Mouse (Mus musculus): ENCODE data around the gene Mamdc4. TPM values are rescaled to one million over a fixed set of nuclear protein-coding genes. Genes with fewer than 3 reads are reported as not detected.

Gene Mamdc4
- total RNA-seq (2021): 1 to 10 TPM in 1 of 2 experiments, under 1 TPM in 1; 0.65 to 2.5 TPM

DNA sequence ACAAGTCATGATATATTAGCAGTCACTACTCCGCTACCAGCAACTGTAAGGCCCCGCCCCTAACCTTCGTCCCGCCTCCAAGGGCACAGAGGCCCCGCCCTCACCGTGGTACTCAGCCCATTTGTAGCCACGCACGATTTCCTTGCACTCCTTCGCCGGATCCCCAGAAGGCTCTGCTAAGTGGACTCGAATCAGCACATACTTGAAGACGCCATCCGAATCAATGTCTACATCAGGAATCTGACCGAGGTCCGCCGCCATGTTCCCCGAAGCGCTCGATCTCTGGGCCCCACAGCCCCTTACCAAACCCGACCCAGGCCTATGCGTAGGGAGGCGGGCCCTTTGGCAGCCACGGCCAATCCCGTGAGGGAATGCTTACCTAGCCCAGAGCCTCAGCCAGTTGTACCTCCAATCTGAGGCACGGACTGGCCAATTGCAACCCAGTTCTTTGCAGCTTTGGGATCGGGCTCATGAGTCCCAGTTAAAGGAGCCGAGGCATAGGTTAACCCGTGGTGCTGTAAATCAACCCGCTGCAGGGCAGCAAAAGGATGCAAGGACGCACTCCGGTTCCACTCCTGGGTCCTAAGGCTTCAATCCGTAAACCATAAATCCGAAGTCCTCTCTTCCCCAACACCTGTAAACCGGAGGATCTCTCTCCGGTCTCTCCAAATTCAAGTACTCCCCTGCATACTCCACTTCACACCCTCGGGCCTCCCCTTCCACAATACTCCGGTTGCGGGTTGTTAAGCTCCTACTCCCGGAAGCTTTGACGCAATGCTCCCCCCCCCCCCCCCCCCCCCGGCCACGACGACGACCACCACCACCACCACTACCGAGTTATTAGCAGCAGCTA lies at the start of gene Mamdc4, which contains the start of gene Phpt1:
TSS of gene Mamdc4 (minus strand) at position 267 of the 853 bp plus-strand sequence.
TSS of gene Phpt1 (minus strand) at position 646 of the 853 bp plus-strand sequence.
- intact Hi-C loops (cut with DNase I): no loop called here
- DNase-seq: peak; percentile 96 to 98

DNA sequence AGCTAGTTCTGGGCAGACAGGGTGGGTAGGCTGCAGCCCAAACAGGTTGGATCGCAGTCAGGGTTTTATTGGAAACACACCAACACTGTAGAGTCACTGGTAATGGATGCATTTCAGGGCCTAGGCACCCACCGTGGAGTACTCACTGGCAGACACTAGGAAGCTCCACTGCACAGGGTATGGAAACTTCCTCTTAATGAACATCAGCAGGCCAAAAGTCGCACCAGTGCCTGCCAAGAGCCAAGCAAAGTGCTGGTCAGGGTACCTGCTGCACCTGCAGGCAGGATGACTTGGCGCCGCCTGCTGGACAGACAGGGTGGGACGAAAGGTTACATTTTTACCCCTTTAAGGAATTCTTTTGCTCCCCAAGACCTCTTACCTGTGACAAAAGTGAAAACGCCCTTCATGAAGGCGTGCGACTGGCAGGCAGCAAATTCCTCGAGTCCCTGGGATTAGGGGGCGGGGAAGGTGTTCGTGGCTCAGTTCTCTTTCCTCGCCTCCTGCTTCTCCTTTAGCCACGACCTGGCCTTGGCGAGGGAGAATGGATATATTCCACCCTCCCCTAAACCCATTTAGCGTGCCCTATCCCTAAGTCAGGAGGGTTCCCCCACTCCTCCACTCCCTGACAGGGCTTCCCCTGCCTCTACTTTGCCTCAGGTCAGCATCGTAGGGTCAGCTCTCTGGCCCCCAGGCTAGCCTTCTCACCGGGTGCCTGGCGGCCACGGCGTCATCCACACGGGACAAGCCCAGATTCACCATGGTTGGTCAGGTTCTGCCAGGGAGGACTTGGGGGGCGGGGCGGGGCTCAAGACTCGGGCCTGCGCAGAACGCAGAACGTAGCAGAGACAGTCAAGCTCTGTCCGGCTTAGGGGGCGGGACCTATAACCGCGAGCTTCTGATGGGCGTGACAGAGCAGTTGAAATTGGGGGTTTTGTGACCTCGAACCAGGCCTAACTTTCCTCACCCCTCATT lies 46.9 kb upstream of the Mamdc4 start, which contains the start of gene Tmem141:
TSS of gene Tmem141 (minus strand) at position 777 of the 972 bp plus-strand sequence.
- intact Hi-C loops (cut with DNase I): no loop called here
- peak; percentile 80 to 84 for DNase-seq

DNA sequence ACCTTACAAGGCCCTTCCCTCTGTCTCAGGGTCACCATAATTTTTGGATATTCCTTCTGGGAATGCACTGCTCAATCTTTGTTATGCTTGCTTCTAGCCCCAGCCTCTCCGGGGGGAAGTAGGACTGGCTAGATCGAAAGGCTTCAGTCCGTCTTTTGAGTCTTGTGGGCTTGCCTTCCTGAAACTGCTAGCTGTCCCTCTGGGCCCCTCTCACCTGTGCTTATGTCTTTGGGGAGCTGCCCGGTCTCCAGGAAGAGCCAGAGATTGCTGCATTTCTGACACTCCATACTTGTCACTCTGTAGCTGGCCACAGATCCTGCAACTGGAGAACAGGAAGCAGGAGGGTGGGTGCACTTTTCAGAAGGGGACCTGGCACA lies 46.2 kb upstream of the Mamdc4 start:
- intact Hi-C loops (cut with DNase I): no loop called here
- no peak for DNase-seq

DNA sequence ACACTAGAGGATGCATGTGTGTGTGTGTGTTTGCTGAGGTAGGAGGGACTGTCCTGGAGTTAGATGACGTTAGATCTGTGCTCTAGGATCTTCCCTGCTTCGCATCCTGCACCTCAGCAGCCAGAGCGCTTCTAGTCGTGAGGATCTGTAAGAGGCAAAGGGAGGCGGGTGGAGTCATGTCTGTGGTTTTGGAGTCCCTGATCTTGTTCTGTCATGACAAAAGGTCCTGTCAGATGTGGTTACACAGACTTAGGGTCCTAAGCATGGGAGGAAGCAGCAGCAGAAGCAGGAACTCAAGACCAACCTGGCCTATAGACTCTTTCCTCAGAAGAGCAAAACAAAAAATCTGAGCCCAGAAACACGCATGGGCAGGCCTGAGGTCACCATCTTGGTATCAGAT lies 45.7 kb upstream of the Mamdc4 start:
- intact Hi-C loops (cut with DNase I): no loop called here
- DNase-seq: no peak

DNA sequence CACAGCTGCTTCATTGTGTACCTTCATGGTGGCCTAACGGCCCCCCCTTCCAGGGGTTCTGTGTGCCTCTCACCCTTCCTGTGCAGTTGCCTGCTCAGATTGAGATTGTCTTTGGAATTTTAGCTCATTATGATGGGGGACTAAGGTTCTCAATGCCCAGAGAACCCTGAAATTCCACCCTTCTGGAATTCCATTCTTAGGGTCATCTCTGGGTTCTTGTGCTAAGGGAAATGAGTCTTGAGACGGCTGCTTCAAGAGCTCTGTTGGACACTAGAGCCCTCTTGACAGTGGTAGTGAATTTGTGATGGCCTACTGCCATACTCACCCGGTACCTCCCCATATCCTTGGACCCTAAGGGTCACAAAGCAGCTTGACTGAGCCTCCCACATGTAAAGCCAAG lies 42.9 kb upstream of the Mamdc4 start, which contains the start of gene Ccdc183:
TSS of gene Ccdc183 (minus strand) at position 101 of the 400 bp plus-strand sequence.
- intact Hi-C loops (cut with DNase I): no loop called here
- DNase-seq: no peak

DNA sequence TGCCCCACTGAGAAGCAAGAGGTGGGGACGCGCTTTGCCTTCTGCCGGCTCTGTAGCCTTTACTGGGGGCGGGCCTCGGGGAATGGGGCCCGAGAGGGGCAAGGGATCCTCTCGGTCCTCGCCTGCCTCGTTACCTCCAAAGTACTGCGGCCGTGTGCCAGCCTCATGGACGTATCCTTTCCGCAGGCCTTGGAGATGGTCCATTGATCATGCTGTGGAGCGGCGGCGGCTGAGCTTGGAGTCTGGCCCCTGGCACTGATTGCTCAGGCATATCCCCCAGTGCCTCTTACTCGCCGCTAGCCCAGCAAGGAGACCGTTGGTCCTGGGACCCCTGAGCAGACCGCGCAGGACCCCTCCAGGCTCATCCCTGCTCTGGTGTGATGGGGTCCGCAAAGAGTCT lies 41.8 kb upstream of the Mamdc4 start:
- intact Hi-C loops (cut with DNase I): no loop called here
- no peak for DNase-seq

DNA sequence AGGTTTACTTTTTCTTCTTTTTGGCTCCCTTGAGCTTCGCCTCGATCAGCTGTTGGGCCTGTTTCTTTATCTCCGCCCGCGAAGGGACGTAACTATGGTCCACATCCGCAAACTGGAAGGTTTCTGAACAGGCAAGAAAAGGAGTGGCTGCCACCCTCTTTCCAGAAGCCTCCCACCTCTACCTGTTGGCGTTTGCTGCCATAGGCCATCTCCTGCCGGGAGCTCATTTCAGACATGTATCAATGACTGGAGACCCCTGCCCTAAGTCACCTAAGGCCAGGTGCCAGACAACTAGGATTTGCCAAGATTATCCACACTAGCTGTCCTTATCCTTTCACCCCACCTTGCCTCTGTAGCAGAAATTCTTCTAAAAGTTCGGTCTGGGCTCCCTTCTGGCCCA lies 34.0 kb upstream of the Mamdc4 start:
- no peak for DNase-seq
- intact Hi-C loops (cut with DNase I): no loop called here

DNA sequence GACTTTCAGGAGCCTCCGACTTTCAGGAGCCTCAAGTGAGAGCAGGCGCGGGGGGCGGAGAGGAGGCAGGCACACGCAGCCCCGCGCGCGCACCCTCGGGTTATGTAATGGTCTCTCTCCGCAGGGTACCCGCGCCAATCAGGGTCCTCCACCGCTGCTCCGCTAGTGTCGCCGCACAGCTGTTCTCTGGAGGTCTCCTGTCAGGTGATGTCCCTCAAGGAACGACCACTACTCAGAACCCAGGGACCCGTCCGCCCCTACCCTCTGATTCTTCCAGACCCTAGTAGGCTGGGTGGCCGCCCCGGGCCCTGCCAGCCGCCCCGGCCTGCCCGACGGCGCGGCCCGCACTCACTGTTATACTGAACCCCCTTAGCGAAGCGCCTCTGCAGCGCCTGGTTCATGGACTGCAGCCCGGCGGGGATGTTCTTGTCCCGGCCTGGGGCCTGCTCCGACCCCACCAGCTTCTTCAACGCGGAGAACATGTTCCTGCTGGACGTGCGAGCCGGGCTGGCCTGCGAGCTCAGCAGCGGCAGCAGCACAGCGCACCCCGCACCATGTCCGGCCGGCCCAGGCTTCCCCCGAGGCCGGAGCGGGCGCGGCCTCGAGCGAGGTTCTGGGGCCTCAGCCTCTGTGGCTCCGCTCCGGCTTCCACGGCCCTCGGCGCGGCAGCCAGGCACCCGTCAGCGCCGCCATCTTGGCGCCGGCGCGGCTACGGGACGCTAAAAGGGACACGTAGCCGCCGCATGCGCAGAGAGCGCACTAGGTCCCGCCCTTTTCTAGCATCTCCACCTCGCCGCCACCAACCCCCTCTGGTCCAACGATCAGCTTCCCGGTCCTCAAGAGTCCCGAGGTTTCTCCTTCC lies 33.3 kb upstream of the Mamdc4 start, which contains the start of gene Rabl6:
TSS of gene Rabl6 (minus strand) at position 761 of the 862 bp plus-strand sequence.
- intact Hi-C loops (cut with DNase I): no loop called here
- DNase-seq: peak; percentile 92

DNA sequence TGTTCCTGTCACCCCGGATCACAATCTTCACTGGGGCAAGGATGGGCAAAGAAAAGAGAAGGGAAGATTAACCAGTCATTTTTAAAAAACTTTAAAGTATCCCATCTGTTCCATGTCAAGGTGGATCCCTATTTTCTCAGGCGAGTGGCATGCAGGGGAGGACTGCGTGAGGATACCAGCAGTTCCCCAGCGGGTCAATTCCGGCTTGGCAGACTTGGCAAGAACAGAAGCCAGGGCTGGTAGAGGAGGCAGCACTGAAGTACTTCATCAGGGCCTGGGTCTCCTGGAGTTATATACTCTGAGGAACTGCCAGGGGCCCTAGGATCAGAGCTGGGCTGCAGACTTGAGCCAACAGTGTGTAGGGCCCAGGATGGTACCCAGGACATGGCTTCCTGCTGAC lies 27.9 kb upstream of the Mamdc4 start:
- intact Hi-C loops (cut with DNase I): no loop called here
- no peak for DNase-seq

DNA sequence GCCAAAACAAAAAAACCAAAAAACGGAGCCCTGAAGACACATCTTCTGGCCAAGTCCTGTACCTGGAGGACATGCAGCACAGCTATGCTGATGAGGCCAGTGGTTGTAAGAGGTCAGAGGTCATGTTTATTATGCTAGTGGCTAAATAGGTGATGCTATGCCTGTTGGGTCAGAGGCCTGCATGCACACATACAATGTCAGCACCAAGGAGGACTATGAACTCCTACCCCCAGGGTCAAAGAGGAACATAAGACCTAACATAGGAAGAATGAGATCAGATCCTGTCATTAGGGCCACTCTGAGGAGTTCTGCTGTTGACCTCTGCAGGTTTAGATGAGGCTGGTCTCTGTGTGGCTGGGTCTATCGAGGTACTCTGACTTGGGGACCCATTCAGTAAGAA lies 25.4 kb upstream of the Mamdc4 start:
- DNase-seq: no peak
- intact Hi-C loops (cut with DNase I): no loop called here

DNA sequence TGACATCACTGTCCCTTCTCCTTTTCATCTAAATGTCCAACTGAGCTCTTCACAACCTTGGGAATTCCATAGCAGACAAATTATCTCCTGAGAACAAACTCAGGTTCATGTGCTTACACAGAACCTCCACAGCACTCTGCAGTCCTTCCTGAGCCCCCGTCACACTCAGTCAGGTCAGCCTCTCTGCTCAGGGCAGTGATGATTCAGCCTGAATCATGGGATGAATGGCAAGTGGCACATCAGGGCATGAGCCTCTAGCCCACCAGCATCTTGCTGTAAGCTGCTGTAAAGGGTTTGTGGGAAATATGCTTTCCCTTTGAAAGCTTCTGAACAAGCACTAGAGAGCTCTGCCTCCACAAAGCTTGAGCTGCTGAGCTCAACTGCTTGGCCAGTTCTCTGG lies 24.1 kb upstream of the Mamdc4 start:
- no peak for DNase-seq
- intact Hi-C loops (cut with DNase I): no loop called here

DNA sequence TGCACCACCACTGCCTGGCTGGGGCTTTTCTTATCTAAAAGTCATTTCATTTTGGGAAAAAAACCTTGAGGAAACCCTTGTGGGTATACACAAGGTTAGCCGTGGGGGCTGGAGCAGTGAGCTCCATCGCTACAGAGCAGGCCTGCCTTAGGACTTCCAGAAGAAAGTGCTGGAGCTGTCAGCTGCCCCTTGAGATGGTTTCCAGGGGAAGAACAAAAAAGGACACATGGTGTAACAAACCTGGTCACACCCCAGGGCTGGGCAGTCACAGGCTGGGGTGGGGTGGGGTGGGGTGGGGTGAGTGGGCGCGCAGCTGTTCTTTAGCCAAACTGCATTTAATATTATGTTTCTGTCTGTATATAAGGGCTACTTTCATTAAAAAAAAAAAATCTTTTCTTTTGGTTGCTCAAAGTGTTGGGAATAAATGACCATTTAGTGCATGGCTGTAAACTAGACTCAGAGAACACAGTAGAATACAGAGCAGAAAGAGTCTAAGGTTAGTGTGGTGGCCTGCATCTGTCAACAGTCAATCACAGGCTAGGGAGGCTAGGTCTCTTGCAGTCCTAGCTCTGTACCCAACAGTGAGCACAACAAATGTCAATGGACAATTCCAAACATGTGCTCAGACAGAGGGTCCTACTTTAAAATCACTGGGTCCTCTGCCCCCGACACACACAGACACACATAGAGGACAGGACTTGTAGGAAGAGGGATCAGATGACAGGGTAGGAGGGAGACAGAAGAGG lies 22.3 kb upstream of the Mamdc4 start:
- DNase-seq: no peak
- intact Hi-C loops (cut with DNase I): no loop called here

DNA sequence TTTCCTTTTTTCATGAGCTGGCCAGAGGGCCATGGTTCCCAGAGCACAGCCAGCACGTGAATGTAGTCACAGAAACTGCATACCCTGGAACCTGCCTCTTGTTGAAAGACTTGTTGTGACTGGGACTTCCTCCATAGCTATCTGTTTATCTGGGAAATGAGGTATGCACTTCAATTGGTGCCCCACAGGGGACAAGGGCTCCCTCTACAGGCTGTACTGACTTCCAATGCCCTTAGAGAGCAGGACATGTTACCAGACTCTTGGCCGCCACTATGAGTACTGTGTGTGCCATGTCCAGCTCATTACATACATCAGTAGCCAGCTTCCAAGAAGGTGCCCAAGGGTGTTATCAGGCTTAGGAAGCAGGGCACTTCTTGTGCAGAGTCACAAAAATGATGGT lies 17.2 kb upstream of the Mamdc4 start:
- intact Hi-C loops (cut with DNase I): no loop called here
- no peak for DNase-seq

DNA sequence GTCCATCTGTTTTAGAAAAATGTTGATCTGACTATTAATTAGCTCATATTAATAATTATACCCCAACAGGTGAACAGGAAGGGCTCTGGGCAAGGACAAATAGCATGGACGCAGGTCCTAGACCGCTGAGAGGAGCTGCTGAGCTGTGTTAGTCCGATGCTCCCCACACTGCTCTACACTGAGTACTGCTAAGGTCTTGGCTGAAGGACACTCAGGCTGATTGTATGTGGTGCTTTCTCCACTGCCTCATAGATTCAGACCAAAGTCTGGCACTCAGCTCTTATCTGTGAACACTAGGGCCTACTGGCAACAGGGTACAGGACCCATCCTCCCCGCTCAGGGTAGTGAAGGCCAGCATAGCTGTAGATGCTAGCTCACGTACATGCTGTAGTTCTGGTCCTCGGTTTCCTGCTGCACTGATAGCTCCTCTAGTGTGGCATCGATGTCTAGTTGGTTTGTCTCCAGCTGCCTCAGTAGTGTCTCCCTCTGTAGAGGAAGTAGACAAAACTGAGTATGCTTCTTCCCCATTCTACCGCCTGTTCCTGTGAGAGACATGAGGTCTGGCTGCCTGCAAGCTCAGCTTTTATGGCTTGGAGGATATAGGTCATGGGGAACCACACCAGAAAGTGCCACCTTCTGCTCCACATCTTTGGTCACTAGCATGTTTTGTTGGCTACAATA lies 13.7 kb upstream of the Mamdc4 start:
- intact Hi-C loops (cut with DNase I): no loop called here
- DNase-seq: no peak

DNA sequence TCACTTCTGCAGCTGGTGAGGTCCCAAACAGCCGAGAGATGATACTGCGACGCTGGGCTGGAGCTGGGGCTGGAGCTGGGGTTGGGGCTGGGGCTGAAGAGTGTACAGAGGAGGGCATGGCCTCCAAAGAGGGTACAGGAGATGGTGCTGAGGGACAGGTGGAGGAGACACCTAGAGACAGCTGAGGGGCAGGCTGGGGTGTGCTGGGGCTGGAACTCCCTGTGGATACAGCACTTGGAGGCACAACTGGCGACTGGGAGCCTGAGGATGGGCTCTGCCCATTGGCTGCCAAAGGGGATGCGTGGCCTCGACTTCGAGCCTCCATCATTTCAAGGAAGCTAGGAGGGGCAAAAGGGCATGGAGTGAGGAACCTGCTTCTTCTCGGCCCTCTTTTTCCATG lies 12.6 kb upstream of the Mamdc4 start:
- intact Hi-C loops (cut with DNase I): no loop called here
- DNase-seq: no peak

DNA sequence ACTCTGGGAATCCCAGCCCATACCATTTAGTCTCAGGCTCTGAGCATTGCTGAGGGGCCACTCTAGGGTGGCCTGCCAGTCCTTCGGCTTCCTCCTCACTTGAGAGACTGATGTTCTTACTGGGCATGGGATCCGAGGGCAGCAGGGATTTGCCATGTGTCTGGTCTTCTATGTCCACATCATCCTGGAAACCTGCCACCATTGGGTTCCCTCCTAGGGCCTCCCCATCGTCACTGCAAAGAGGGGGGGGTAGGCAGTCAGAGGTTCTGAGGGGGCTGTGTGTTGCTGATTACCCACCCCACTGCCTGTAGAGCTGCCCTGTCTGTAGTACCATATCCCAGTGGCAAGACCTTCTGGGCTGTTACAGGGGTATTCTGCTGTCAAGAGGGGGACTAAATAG lies 11.0 kb upstream of the Mamdc4 start:
- DNase-seq: no peak

DNA sequence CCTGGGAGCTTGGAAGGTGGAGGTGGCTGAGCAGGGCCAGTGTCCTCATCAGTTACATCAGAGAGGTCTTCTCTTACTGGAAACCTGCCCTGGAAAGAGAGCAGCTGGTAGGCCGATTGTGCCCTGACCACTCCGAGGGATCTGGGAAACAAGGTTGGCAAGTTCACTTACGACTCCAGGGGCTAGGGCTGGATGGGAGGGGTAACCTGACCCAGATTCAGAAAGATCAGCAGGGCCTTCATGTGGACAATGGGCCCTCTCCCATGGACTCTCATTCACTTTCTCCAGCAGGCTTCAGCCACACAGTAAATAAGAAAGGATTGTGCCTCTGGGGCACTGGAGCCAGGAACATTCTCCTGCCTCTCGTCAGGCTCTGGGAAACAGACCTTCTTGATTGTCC lies 10.2 kb upstream of the Mamdc4 start:
- intact Hi-C loops (cut with DNase I): no loop called here
- DNase-seq: no peak

More for the DNA sequence above, 11.0 kb upstream of the Mamdc4 start:
- intact Hi-C loops (cut with DNase I): no loop called here

DNA sequence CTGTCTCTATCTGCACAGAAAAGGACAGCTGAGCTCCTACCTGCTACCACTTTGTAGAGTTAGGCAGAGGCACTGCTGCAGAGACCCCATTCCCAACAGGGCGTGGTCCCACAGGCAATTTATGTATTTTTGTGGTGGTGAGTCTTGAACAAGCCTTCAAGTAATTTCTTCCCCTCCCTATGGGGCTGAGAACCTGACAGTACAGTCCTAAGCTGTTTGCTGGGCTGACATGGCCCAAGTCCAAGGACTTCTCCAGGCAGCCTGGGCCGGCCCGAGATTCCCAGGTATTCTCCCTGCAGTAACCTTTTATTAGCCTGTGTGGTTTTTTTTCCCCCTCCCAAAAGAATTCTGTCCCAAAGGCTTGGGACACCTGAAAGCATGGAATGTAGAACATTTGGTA lies 9.5 kb upstream of the Mamdc4 start:
- intact Hi-C loops (cut with DNase I): no loop called here
- DNase-seq: no peak

DNA sequence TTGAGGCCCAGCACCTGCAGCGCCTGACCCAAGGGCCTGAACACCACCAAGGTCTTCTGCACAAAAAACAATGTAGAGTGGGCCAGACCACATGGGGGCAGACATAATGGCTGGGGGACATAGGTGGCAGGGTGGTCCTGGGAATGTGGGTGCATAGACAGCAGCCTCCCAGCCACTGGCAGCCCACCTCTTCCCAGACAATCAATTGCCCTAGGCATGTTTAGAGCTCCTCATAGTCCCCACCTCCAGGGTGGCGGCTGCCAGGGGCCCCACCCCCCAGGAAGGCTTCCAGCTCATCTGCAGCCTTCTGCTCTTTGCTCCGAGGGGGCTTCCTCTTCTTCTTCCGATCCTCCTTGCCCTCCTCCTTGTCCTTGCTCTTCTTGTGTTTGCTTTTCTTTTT lies 8.9 kb upstream of the Mamdc4 start:
- intact Hi-C loops (cut with DNase I): no loop called here
- no peak for DNase-seq

Measured in heart, postnatal 36 days (tissue).